Mouse (Mus musculus) liver, adult 2 months (tissue): ENCODE data around the gene Fam181a. TPM values are rescaled to one million over a fixed set of nuclear protein-coding genes. Genes with fewer than 3 reads are reported as not detected.

Source experiments
- DNase-seq: peaks from one replicate; pipeline ENCODE4 v3.0.0-alpha.2; 2011; ENCODE audit warnings: low read depth, low spot score; ENCODE audit errors: extremely low read depth
- H3K27ac ChIP-seq: fragments of 200-500 bp; replicated peaks from 2 replicates; pipeline ENCODE4 v1.5.1; 2012; ENCODE audit warnings: low read depth, mild to moderate bottlenecking, control low read depth, inconsistent platforms, low read length; ENCODE audit not compliant: insufficient read depth
- H3K27me3 ChIP-seq: fragments of 200-500 bp; 2 replicates; pipeline ENCODE4 v1.6.1; 2012; ENCODE audit warnings: mild to moderate bottlenecking, moderate library complexity, low read length, inconsistent platforms; ENCODE audit not compliant: control insufficient read depth, insufficient read depth
- H3K36me3 ChIP-seq: fragments of 200-500 bp; 2 replicates; pipeline ENCODE4 v1.6.1; 2012; ENCODE audit warnings: low read length, inconsistent platforms; ENCODE audit not compliant: control insufficient read depth, insufficient read depth
- H3K4me1 ChIP-seq: fragments of 200-500 bp; 2 replicates; pipeline ENCODE4 v1.6.1; 2011; ENCODE audit warnings: low read length; ENCODE audit not compliant: control insufficient read depth, insufficient read depth
- H3K4me3 ChIP-seq: fragments of 200-500 bp; 2 replicates; pipeline ENCODE4 v1.5.1; 2011; ENCODE audit warnings: low read depth, mild to moderate bottlenecking, control low read depth, low read length, moderate library complexity; ENCODE audit not compliant: insufficient read depth
- H3K79me2 ChIP-seq: fragments of 200-500 bp; 2 replicates; pipeline ENCODE4 v1.6.1; 2012; ENCODE audit warnings: inconsistent platforms, mild to moderate bottlenecking, low read length, moderate library complexity; ENCODE audit not compliant: control insufficient read depth, insufficient read depth
- H3K9ac ChIP-seq: fragments of 200-500 bp; 2 replicates; pipeline ENCODE4 v1.6.1; 2012; ENCODE audit warnings: low read depth, mild to moderate bottlenecking, control low read depth, inconsistent platforms, low read length
- CTCF ChIP-seq: fragments of 200-500 bp; IDR thresholded peaks from 2 replicates; pipeline ENCODE4 v1.5.1; 2011; ENCODE audit warnings: low read depth, low read length, control low read depth
- POLR2A ChIP-seq: fragments of 200-500 bp; IDR thresholded peaks from 2 replicates; pipeline ENCODE4 v1.6.1; 2011; ENCODE audit warnings: low read length, control low read depth; ENCODE audit not compliant: insufficient read depth; ENCODE audit errors: extremely low read depth
- whole genome bisulfite sequencing: fragments of 180-500 bp; shearing (Covaris S2); methylation state at CpG from one replicate; pipeline ENCODE4 v1.1.7; 2018; 5-methylcytosine and 5-hydroxymethylcytosine counted together
- polyA plus RNA-seq: library from polyadenylated mRNA; depleted of rRNA; stranded (reverse); fragments of >200 nt; gene quantifications from 2 replicates; pipeline ENCODE4 v1.2.3, GENCODE M21; 2012
- total RNA-seq: library from RNA; depleted of rRNA; stranded (reverse); fragments of >200 nt; gene quantifications from 2 replicates; pipeline ENCODE4 v1.2.3, GENCODE M21; 2014

The Fam181a gene
- total and polyA plus RNA-seq, 2 experiments, result not detected

DNA sequence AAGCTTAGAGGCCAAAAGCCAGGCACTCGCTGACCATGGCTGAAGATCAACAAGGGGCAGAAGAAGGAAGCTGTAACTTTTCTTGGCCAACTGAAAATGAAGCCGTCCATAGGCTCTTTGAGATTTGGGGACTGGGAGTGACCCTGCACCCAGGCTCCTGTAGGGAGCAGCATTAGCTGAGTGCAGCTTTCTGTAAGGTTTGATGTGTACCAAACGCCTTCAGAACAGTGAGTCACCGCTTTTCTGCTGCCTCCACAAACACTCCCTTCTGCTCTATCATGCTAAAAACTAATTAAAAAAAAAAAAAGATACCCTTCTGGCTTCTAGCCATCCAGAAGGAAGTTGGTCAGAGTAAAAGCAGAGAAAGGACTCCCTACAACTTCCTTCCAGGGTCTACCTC, 34.4 kb upstream of the Fam181a start:
- H3K4me1 ChIP-seq, result no peaks in the 10 kb centered on the region
- H3K27ac ChIP-seq, result no peak overlapping the region
- no peaks in the 10 kb centered on the region for H3K27me3 ChIP-seq
- H3K4me3 ChIP-seq, result no peak overlapping the region
- H3K79me2 ChIP-seq, result no peaks in the 10 kb centered on the region
- WGBS, result 66% methylated on average over 4 of the region's 4 CpGs
- no peak for DNase-seq
- TF ChIP-seq CTCF (no peak), POLR2A (no peak)
- H3K36me3 ChIP-seq, result no peaks in the 10 kb centered on the region
- no peak overlapping the region for H3K9ac ChIP-seq

DNA sequence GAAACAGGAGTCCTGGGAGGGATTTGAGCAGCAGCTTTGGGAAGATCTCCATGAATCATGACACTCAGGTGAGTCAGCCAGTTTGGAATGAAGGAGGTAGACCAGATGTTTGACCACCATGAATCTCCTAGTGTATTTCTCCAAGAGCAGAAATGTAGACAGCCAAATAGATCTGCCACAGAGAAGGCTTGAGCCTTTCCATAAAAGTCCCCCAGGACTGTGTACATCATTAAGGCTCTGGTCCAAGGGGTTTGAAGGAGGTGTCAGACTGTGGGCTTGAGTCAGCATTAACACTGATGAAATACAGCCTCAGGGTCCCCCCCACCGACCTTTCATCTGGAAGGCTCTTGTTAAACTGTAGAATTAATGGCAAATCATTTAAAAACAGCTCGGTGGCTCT, 29.3 kb upstream of the Fam181a start:
- Histone ChIP-seq H3K27ac (no peak overlapping the region), H3K4me3 (no peak overlapping the region), H3K27me3 (no peaks in the 10 kb centered on the region), H3K9ac (no peak overlapping the region), H3K4me1 (no peaks in the 10 kb centered on the region; the same call in 1 of the 2 replicates), H3K79me2 (no peaks in the 10 kb centered on the region), H3K36me3 (no peaks in the 10 kb centered on the region)
- 9% methylated on average over 2 of the region's 2 CpGs for WGBS
- no peak for TF ChIP-seq POLR2A
- no peak for TF ChIP-seq CTCF
- no peak for DNase-seq

DNA sequence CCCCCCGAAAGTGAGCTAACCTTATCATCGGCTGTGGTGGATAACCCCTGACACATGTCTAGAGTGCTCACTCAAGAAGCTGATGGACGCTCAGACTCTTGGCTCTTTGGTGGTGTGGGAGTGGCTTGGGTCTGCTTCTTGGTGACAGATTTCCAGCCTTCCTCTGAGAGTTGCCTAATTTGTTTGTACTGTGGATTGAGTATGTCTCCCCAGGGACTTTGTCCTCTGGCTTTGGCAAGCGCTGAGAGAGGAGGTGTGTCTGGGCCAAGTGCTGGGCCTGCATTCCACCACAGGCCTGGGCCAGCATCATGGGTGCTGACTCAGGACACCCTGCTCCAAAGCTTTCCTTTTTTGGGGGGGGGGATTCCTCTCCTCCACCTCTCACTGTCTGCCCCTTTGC, 28.9 kb upstream of the Fam181a start:
- DNase-seq, result peak; percentile 97

GRCm38 (mm10) chr12:103282936-103283335, 27.8 kb upstream of the Fam181a start:
- Histone ChIP-seq H3K27ac (no peak overlapping the region), H3K9ac (no peak overlapping the region), H3K79me2 (no peaks in the 10 kb centered on the region), H3K36me3 (no peaks in the 10 kb centered on the region), H3K4me1 (no peaks in the 10 kb centered on the region; the same call in 1 of the 2 replicates), H3K27me3 (no peaks in the 10 kb centered on the region), H3K4me3 (no peak overlapping the region)
- DNase-seq, result peak; percentile 15
- no peak for TF ChIP-seq CTCF
- TF ChIP-seq POLR2A, result no peak
- WGBS, result 67% methylated on average over 6 of the region's 6 CpGs

More for the DNA sequence above, 28.9 kb upstream of the Fam181a start:
- no peaks in the 10 kb centered on the region for H3K36me3 ChIP-seq
- H3K27ac ChIP-seq, result no peak overlapping the region
- no peak overlapping the region for H3K9ac ChIP-seq
- no peaks in the 10 kb centered on the region for H3K79me2 ChIP-seq
- H3K27me3 ChIP-seq, result no peaks in the 10 kb centered on the region
- WGBS, result 18% methylated on average over 4 of the region's 4 CpGs
- TF ChIP-seq POLR2A (no peak), CTCF (no peak)
- no peak overlapping the region for H3K4me3 ChIP-seq
- H3K4me1 ChIP-seq, result no peaks in the 10 kb centered on the region; the same call in 1 of the 2 replicates

- Histone ChIP-seq H3K27me3 (no peaks in the 10 kb centered on the region), H3K4me3 (no peak overlapping the region), H3K9ac (no peak overlapping the region), H3K36me3 (no peaks in the 10 kb centered on the region), H3K27ac (no peak overlapping the region), H3K79me2 (no peaks in the 10 kb centered on the region), H3K4me1 (no peaks in the 10 kb centered on the region; the same call in 1 of the 2 replicates)
- TF ChIP-seq POLR2A, result no peak
- no peak for TF ChIP-seq CTCF
- peak; percentile 38 for DNase-seq
- 49% methylated on average over 3 of the region's 3 CpGs for WGBS
Observed at GRCm38 (mm10) chr12:103283411-103283810, 27.4 kb upstream of the Fam181a start.

DNA sequence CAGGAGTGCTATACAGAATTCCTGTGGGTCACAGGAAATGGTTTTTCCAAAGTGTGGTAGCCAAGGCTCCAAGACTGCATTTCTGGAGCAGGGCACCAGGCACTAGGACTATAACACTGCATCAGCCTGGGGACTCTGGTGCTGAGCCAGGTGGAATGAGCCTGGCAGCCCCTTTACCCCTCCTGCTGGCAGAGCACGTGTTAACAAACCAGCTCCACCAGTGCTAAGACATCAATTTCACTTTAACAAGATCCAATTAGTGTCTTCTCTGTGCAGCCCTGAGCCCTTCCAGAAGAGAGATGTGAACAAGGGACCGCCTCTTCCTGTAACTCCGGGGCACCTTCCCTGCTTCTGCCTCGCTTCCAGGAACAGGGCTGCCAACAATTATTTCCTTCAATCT, 23.5 kb upstream of the Fam181a start:
- Histone ChIP-seq H3K36me3 (no peaks in the 10 kb centered on the region), H3K4me3 (no peak overlapping the region), H3K79me2 (no peaks in the 10 kb centered on the region), H3K9ac (no peak overlapping the region), H3K4me1 (no peaks in the 10 kb centered on the region; the same call in 1 of the 2 replicates), H3K27me3 (no peaks in the 10 kb centered on the region), H3K27ac (no peak overlapping the region)
- TF ChIP-seq CTCF (no peak), POLR2A (no peak)
- no peak for DNase-seq
- WGBS, result 81% methylated on average over 4 of the region's 4 CpGs
